Mouse (Mus musculus): ENCODE results near the gene Fgf9. TPM values are rescaled to one million over a fixed set of nuclear protein-coding genes. Genes with fewer than 3 reads are reported as not detected.

The Fgf9 gene
- polyA plus RNA-seq, 1 experiment = 0.16 TPM

DNA sequence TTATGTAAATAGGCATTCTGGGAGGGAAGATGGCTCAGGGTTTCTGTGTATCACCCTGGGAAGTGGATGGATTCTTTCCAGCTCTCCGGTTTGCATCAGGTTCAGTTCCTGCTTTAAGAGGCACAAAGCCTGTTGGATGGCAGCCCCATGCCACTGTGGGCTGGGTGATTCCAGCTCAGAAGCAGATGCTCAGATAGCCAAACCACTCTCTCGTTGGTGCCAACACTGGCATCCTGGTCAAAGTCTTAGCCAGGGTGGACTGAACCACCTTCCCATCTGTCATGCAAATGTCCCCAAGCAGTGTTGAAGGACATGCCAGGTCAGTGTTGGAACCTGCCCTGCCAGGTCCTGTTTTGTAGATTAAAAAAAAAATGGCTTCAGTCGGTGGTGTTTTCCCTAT lies 42.0 kb downstream of the Fgf9 start:
- TF ChIP-seq EP300 (IDR thresholded peaks at IDR 0.05; ENCODE audit: insufficient read depth, low read depth, low read length) (no peak), POLR2A (IDR thresholded peaks at IDR 0.05; ENCODE audit: insufficient read depth, low read length) (no peak), CTCF (IDR thresholded peaks at IDR 0.05; ENCODE audit: low read depth, low read length) (no peak)
- H3K4me3 ChIP-seq (ENCODE audit: low read depth, low read length) = no peak overlapping the region
- no peaks in the 10 kb centered on the region for H3K36me3 ChIP-seq (ENCODE audit: control insufficient read depth, insufficient read depth, low read length, poor library complexity, severe bottlenecking)
- no peak overlapping the region for H3K27ac ChIP-seq (ENCODE audit: insufficient read depth, low read length)
- no peaks in the 10 kb centered on the region for H3K9me3 ChIP-seq (replicated peaks; ENCODE audit: control insufficient read depth, insufficient read depth, low read length, poor library complexity, severe bottlenecking)
- H3K9ac ChIP-seq (ENCODE audit: low read depth, poor library complexity, severe bottlenecking) = no peak overlapping the region
- H3K4me1 ChIP-seq (ENCODE audit: control insufficient read depth, insufficient read depth, low read length) = no peaks in the 10 kb centered on the region
- peaks cover 1% of the 10 kb centered on the region; the same call in 1 of the 2 replicates for H3K27me3 ChIP-seq (ENCODE audit: control insufficient read depth, insufficient read depth, low read length, poor library complexity, severe bottlenecking)

- TF ChIP-seq CTCF (IDR thresholded peaks at IDR 0.05; ENCODE audit: low read depth, low read length) = no peak
- no peak for TF ChIP-seq EP300 (IDR thresholded peaks at IDR 0.05; ENCODE audit: insufficient read depth, low read depth, low read length)
- no peaks in the 10 kb centered on the region for H3K9me3 ChIP-seq (replicated peaks; ENCODE audit: control insufficient read depth, insufficient read depth, low read length, poor library complexity, severe bottlenecking)
- H3K4me1 ChIP-seq (ENCODE audit: control insufficient read depth, insufficient read depth, low read length) = no peaks in the 10 kb centered on the region
- H3K9ac ChIP-seq (ENCODE audit: low read depth, poor library complexity, severe bottlenecking) = no peak overlapping the region
- H3K4me3 ChIP-seq (ENCODE audit: low read depth, low read length) = no peak overlapping the region
- H3K36me3 ChIP-seq (ENCODE audit: control insufficient read depth, insufficient read depth, low read length, poor library complexity, severe bottlenecking) = no peaks in the 10 kb centered on the region
- peaks cover 1% of the 10 kb centered on the region; the same call in 1 of the 2 replicates for H3K27me3 ChIP-seq (ENCODE audit: control insufficient read depth, insufficient read depth, low read length, poor library complexity, severe bottlenecking)
- no peak overlapping the region for H3K27ac ChIP-seq (ENCODE audit: insufficient read depth, low read length)
Observed at GRCm38 (mm10) chr14:58113180-58113579, 42.8 kb downstream of the Fgf9 start.

DNA sequence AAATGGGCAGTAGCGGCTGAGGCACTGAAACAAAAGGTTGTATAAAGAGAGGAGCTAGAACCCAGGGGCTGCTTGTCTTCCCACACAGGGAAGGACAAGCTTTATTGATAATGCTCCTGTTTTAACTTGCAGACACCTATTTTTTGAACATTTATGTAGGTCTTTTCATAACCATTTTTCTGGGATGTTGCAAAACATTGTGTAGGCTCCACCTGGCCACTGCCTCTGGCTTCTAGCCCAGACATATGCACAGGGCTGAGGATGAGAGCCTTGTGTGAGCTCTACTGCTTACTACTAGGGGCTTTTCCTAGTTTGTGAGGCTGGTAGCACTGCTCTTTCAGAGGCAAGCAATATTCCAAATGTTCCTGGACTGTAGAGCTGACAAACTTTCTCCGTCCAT lies 43.8 kb downstream of the Fgf9 start:
- Histone ChIP-seq H3K36me3 (ENCODE audit: control insufficient read depth, insufficient read depth, low read length, poor library complexity, severe bottlenecking) (no peaks in the 10 kb centered on the region), H3K9me3 (replicated peaks; ENCODE audit: control insufficient read depth, insufficient read depth, low read length, poor library complexity, severe bottlenecking) (no peaks in the 10 kb centered on the region), H3K4me3 (ENCODE audit: low read depth, low read length) (no peak overlapping the region), H3K9ac (ENCODE audit: low read depth, poor library complexity, severe bottlenecking) (no peak overlapping the region), H3K27ac (ENCODE audit: insufficient read depth, low read length) (no peak overlapping the region), H3K4me1 (ENCODE audit: control insufficient read depth, insufficient read depth, low read length) (no peaks in the 10 kb centered on the region), H3K27me3 (ENCODE audit: control insufficient read depth, insufficient read depth, low read length, poor library complexity, severe bottlenecking) (peaks cover 1% of the 10 kb centered on the region; the same call in 1 of the 2 replicates)
- no peak for TF ChIP-seq EP300 (IDR thresholded peaks at IDR 0.05; ENCODE audit: insufficient read depth, low read depth, low read length)
- TF ChIP-seq CTCF (IDR thresholded peaks at IDR 0.05; ENCODE audit: low read depth, low read length) = no peak
- TF ChIP-seq POLR2A (IDR thresholded peaks at IDR 0.05; ENCODE audit: insufficient read depth, low read length) = no peak

DNA sequence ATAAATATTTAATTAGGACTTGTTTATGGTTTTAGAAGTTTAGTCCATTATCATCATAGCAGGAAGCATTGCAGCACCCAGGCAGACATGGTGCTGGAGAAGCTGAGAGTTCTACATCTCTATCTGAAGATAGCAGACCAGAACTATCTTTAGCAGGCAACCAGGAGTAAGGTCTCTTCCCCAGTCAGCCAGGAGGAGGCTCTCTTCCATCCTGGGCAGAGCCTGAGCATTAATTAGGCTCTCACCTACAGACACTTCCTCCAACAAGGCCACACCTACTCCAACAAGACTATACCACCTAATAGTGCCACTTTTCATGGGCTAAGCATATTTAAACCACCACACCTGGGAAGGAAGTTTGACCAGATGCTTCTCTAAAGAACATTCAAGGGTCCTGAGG lies 54.3 kb downstream of the Fgf9 start:
- no peak overlapping the region for H3K27ac ChIP-seq (ENCODE audit: insufficient read depth, low read length)
- no peak overlapping the region for H3K9ac ChIP-seq (ENCODE audit: low read depth, poor library complexity, severe bottlenecking)
- H3K4me3 ChIP-seq (ENCODE audit: low read depth, low read length) = no peak overlapping the region
- TF ChIP-seq CTCF (IDR thresholded peaks at IDR 0.05; ENCODE audit: low read depth, low read length) (no peak), EP300 (IDR thresholded peaks at IDR 0.05; ENCODE audit: insufficient read depth, low read depth, low read length) (no peak)
- H3K4me1 ChIP-seq (ENCODE audit: control insufficient read depth, insufficient read depth, low read length) = no peaks in the 10 kb centered on the region
- H3K36me3 ChIP-seq (ENCODE audit: control insufficient read depth, insufficient read depth, low read length, poor library complexity, severe bottlenecking) = no peaks in the 10 kb centered on the region
- H3K9me3 ChIP-seq (replicated peaks; ENCODE audit: control insufficient read depth, insufficient read depth, low read length, poor library complexity, severe bottlenecking) = 0 out of 2 replicates have a peak, but pooled peaks cover 2% of the 10 kb centered on the region
- H3K27me3 ChIP-seq (ENCODE audit: control insufficient read depth, insufficient read depth, low read length, poor library complexity, severe bottlenecking) = no peaks in the 10 kb centered on the region

- TF ChIP-seq CTCF (IDR thresholded peaks at IDR 0.05; ENCODE audit: low read depth, low read length) = no peak
- TF ChIP-seq POLR2A (IDR thresholded peaks at IDR 0.05; ENCODE audit: insufficient read depth, low read length) = no peak
- no peak for TF ChIP-seq EP300 (IDR thresholded peaks at IDR 0.05; ENCODE audit: insufficient read depth, low read depth, low read length)
- H3K9ac ChIP-seq (ENCODE audit: low read depth, poor library complexity, severe bottlenecking) = no peak overlapping the region
- H3K27ac ChIP-seq (ENCODE audit: insufficient read depth, low read length) = no peak overlapping the region
- H3K4me1 ChIP-seq (ENCODE audit: control insufficient read depth, insufficient read depth, low read length) = no peaks in the 10 kb centered on the region
- H3K9me3 ChIP-seq (replicated peaks; ENCODE audit: control insufficient read depth, insufficient read depth, low read length, poor library complexity, severe bottlenecking) = 0 out of 2 replicates have a peak, but pooled peaks cover 2% of the 10 kb centered on the region
- no peaks in the 10 kb centered on the region for H3K27me3 ChIP-seq (ENCODE audit: control insufficient read depth, insufficient read depth, low read length, poor library complexity, severe bottlenecking)
- H3K4me3 ChIP-seq (ENCODE audit: low read depth, low read length) = no peak overlapping the region
- no peaks in the 10 kb centered on the region for H3K36me3 ChIP-seq (ENCODE audit: control insufficient read depth, insufficient read depth, low read length, poor library complexity, severe bottlenecking)
Observed at GRCm38 (mm10) chr14:58126508-58126907, 56.2 kb downstream of the Fgf9 start.

DNA sequence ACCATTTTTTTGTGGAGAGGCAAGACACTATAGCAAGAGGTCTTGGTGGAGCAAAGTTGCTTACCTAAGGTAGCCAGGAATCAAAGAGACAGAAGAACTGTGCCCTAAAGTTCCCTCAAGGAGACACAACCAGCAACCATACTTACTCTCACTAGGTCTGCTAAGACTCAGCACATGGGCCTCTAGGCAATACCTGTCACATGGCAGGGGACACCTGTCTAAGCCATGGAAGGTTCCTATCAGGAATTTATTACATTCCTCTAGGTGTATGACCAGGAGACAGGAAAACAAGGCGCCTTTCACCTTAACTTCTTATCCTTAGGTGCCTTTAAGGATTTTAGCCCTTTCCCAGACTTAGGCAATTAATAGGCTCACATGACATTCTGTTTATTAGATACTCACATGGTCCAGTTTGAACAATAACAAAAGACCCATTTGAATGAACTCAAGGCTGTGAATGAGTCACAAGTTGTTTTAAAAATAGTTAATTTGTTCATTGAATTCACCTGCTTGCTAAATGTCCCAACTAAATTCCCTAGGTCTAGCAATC lies 69.2 kb downstream of the Fgf9 start:
- H3K4me1 ChIP-seq (ENCODE audit: control insufficient read depth, insufficient read depth, low read length) = no peaks in the 10 kb centered on the region
- H3K4me3 ChIP-seq (ENCODE audit: low read depth, low read length) = no peak overlapping the region
- TF ChIP-seq CTCF (IDR thresholded peaks at IDR 0.05; ENCODE audit: low read depth, low read length) (no peak), EP300 (IDR thresholded peaks at IDR 0.05; ENCODE audit: insufficient read depth, low read depth, low read length) (no peak)
- H3K9me3 ChIP-seq (replicated peaks; ENCODE audit: control insufficient read depth, insufficient read depth, low read length, poor library complexity, severe bottlenecking) = no peaks in the 10 kb centered on the region; the same call in 1 of the 2 replicates
- H3K27me3 ChIP-seq (ENCODE audit: control insufficient read depth, insufficient read depth, low read length, poor library complexity, severe bottlenecking) = no peaks in the 10 kb centered on the region
- no peak overlapping the region for H3K9ac ChIP-seq (ENCODE audit: low read depth, poor library complexity, severe bottlenecking)
- no peaks in the 10 kb centered on the region for H3K36me3 ChIP-seq (ENCODE audit: control insufficient read depth, insufficient read depth, low read length, poor library complexity, severe bottlenecking)
- H3K27ac ChIP-seq (ENCODE audit: insufficient read depth, low read length) = no peak overlapping the region
